Mouse (Mus musculus) cerebellum, adult 18-20 months (tissue): ENCODE measurements around the gene Arl6ip1.
A peak's percentile ranks its signal among the peaks of the same experiment; 100 is the strongest.

Experiments used
- DNase-seq, 2 experiments: peaks; one replicate each; pipeline ENCODE4 v3.0.0; 2021

Gene Arl6ip1

DNA sequence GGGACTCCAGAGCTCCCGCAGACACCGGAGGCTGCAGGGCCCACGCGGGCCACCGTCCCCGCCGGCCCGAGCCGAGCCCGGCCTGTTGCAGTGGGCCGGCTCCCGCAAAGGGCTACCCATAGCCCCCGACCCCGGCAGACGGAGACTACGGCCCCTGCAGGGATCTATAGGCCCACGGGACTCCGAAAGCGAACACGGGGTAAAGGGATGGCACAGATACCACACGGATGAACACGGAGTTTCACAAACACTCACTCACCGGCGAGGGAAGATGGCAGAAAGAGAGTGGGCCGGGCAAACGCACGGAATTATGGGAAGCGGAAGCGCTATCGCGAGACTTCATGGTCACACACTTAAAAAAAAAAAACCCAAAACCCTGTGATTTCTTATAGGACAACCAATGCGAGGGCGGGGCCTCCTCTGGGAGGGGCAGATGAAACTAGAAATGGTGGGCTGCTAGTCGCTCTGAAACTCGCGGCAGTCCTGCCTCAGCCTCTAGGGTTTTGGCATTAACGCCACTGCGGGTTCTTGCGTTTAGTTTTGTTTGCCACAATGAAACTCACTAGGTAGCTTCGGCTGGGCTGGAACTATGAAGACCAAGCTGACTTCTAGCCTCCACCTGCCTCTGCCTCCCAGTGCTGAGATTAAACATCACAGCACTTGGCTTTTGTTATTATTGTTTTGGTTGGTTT is 13.4 kb downstream of the Arl6ip1 start, which contains the start of gene Rps15a:
Gene Rps15a, minus strand, starts transcription at position 312 of the 692 bp plus-strand sequence.
- peak; percentile 94 to 95 for DNase-seq

GRCm38 (mm10) chr7:118115533-118115876 is 14.0 kb downstream of the Arl6ip1 start:
- peak in 1 of 2 experiments; percentile 63 for DNase-seq

DNA sequence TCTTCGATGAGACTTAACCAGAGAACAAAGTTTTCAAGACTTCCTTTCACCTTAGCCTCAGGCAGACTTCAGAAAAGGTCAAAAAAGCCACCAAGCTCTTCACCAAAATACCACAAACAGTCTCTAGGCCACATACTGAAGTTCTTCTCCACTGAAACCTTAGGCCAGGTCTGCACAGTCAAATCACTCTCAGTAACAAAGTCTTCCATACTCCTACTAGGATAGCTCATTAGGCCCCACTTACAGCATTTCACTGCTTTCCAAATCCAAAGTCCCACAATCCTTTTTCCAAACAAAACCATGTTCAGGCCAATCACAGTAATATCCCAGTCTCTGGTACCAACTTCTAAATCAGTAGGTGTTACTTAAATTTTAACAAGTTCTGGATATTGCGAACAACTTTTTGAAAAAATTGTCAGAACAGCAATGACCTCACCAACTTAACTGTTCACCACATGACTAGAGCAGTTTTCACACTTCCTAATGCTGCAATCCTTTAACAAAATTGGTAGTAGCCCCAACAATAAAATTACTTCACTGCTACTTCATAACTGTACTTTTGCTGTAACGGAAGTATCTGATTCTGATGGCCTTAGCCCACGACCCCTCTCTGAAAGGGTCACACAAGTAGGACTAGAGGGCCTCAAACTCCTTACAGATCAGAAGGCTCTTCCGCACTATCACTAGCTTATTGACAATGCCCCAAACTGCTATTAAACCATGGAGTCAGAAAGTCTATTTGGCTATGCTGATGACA is 15.7 kb downstream of the Arl6ip1 start:
- DNase-seq: no peak

GRCm38 (mm10) chr7:118111128-118111527 is 18.3 kb downstream of the Arl6ip1 start:
- no peak for DNase-seq

- no peak for DNase-seq
Measured at GRCm38 (mm10) chr7:118107671-118108070, 21.8 kb downstream of the Arl6ip1 start.

GRCm38 (mm10) chr7:118104458-118105052 is 24.9 kb downstream of the Arl6ip1 start:
- no peak for DNase-seq

DNA sequence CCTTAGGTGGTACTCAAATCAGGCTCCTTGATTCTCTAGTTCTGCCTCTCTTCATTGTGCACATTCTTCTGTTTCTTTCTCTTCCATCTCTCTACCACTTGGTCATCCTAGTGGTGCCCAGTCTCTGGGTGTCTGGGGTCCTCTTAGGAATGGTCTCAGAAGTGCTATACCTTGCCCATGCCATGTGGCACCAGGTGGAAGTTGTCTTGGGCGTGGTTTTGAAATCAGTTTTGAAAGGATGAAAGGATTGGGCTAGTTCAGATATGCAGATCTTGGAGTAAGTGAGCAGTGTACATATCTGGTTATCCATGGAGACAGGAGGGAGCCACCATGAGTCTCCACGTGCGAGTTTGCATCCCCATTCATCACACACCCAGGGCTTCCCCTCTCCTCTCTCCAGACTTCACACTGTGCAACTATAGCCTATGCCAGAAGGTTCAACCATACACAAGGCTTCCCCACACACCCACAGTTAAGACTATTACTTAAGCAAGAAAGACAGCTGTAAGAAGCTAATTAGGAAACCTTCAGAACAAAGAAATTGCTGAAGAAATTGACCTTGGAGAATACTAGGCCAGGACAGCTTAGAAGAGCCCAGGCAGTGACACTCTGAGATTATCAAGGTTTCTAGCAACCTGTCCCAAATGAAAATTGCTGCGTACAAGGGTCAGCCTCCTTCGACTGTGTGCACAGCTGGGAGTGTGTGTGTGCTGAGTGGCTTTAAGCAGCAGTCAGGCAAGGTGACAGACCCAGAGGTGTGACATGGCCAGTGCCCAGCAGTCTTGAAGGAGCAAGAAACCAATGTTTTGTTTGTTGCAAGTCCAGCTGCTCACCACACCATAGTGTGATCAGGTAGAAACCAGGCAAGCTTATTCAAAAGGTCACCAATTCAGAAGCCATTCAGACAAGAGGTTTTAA is 25.7 kb downstream of the Arl6ip1 start:
- no peak for DNase-seq

- DNase-seq: no peak
Measured at GRCm38 (mm10) chr7:118102678-118103461, 26.6 kb downstream of the Arl6ip1 start.

GRCm38 (mm10) chr7:118102231-118102630 is 27.2 kb downstream of the Arl6ip1 start:
- DNase-seq: peak; percentile 39 to 42

- no peak for DNase-seq
Measured at GRCm38 (mm10) chr7:118097615-118098014, 31.8 kb downstream of the Arl6ip1 start.

GRCm38 (mm10) chr7:118079987-118080386 is 49.5 kb downstream of the Arl6ip1 start:
- DNase-seq: no peak

DNA sequence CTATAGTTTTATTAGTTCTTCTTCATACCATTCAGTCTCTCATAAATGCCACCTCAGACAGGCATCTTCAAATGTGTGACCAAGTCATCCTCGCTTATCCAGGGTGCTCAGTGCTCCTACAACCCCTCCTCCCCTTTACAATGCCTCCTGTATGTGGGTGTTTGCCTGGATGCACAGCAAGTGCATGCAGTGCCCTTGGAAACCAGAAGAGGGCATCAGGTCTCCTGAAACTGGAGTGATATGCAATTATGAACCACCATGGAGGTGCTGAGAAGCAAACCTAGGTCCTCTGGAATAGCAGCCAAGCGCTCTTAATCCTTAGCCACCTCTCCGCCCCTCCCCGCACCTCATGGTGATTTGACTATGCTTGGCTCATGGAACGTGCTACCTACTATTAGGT is 50.4 kb downstream of the Arl6ip1 start:
- DNase-seq: no peak
